Mouse (Mus musculus): Measurements from ENCODE around the gene Nckap5.
"Not testable (repeated sequence)": the region's sequence is repeated elsewhere in the genome, so short reads cannot be mapped to it uniquely, and the experiment has no call there.

Gene Nckap5

GRCm38 (mm10) chr1:126152217-126152616 lies 678.4 kb downstream of the Nckap5 start:
- DNase-seq: peak; percentile 27

- DNase-seq: no peak
Measured at GRCm38 (mm10) chr1:126149966-126150365, 680.6 kb downstream of the Nckap5 start.

DNA sequence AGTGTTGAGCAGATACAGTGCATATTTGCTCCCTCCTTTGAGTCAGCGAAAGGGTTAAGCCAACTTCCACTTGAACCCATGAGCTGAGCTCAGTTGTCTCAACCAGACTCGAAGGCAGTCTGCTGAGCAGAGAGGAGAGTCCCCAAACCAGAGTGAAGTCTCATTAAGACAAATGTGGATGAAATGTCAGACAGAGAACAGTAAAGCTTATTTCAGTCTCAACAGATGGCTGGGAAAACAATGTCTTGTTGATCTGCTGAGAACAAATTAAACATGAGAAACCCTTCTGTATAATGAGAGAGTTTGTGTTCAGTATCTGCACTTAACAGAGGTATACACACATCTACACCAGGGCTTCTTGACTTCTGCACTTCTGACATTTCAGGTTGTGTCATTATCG lies 694.9 kb downstream of the Nckap5 start:
- peak; percentile 18 for DNase-seq

DNA sequence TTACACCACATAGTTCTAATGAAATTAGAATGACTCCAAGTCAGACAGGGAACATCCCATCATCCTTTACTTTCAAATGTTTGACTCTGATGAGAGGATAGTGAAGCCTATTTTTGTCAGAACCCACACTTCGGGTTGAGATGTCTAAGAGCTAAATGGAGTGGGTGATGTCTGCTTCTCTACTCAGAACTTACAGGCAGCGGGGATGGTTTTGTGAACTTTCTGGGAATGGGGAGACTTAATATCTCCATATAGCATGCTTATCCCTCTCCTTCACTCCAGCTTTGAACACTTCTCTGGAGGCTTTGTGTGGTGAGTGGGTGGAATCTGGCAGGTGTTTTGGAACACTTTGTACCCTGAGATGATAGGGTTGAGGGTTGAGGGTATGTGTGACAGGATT lies 698.3 kb downstream of the Nckap5 start:
- DNase-seq: no peak

- no peak for DNase-seq
Measured at GRCm38 (mm10) chr1:126129129-126129528, 701.5 kb downstream of the Nckap5 start.

- no peak for DNase-seq
Measured at GRCm38 (mm10) chr1:126123111-126123510, 707.5 kb downstream of the Nckap5 start.

DNA sequence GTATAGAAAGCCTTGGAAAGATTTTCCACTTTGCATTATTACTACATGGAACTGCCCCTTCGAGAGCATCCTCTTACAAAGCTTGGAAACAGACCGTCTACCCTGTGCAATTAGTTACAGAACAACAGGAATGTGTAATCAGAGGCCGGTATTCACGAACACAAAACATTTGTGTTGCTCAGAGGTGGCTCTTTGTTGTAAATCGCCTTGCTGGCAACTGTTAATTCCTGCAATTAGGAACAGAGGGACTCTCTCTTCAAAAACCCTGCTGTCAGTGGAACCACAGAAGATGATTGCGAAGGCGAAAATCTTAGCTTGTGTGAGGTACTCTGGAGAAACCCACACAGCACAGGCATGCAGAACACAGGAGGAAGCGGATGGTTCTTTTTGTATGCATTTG lies 710.1 kb downstream of the Nckap5 start:
- DNase-seq: no peak

- no peak for DNase-seq
Measured at GRCm38 (mm10) chr1:126116034-126116433, 714.6 kb downstream of the Nckap5 start.

DNA sequence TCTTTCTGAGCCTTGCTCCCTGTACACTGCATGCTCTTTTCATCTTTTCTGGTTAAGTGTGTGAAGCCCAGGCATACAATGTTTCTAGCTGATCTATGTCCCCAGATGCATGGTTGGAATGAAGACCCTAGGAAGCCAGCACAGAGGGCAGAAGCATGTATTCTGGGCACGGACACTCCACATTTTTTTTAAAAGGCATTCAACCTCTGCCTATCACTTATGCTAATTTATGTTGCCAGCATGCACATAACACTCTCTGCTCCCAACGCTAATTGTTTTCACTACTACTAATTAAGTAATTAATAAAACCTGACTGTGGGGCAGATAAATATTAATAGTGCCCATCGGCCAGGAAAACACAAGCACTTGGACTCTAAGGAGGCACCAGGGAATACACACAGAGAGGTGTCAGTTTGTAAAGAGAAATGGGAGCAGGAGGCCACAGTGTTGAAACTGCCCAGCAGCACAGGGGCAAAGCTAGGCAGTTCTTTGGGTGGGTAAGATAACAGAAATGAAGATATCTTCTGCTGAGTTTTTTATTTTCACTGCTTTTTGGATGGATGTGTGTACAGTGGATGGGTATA lies 724.8 kb downstream of the Nckap5 start:
- no peak for DNase-seq

- DNase-seq: no peak
Measured at GRCm38 (mm10) chr1:126094346-126094745, 736.3 kb downstream of the Nckap5 start.

DNA sequence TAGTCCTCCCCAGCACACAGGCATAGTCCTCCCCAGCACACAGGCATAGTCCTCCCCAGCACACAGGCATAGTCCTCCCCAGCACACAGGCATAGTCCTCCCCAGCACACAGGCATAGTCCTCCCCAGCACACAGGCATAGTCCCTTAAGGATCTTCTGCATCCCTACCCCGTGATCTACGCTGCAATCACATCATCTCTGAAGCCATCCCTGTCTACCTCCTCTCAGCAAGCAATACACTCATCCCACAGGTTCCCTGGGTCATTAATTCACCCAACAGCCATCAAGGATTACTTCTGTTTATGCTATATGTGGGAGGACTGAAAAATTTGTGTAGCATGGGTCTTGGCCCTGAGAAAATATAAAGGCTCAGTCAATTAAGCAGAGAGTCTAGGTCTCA lies 738.6 kb downstream of the Nckap5 start:
- DNase-seq: not testable (repeated sequence)

GRCm38 (mm10) chr1:126087181-126087580 lies 743.4 kb downstream of the Nckap5 start:
- no peak for DNase-seq

DNA sequence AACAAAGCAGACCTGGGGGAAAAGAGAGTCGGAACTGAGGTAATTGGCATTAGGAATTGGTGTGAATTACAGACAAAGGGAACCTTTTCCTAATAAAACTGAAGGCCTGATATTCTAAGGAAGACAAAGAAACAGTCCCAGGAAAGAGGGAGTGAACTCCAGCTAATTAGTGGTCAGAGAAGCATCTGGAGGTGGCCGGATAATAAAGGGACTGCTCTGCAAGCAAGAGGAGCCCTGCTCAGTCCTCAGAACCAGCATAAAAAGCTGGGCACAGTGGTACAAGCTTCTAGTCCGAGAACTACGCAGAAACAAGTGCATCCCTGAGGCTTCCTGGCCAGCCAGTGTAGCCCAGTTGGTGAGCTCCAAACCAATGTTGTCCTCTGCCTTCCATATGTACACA lies 754.3 kb downstream of the Nckap5 start:
- DNase-seq: no peak

GRCm38 (mm10) chr1:126070861-126071260 lies 759.7 kb downstream of the Nckap5 start:
- DNase-seq: no peak

- DNase-seq: no peak
Measured at GRCm38 (mm10) chr1:126051491-126051890, 779.1 kb downstream of the Nckap5 start.

DNA sequence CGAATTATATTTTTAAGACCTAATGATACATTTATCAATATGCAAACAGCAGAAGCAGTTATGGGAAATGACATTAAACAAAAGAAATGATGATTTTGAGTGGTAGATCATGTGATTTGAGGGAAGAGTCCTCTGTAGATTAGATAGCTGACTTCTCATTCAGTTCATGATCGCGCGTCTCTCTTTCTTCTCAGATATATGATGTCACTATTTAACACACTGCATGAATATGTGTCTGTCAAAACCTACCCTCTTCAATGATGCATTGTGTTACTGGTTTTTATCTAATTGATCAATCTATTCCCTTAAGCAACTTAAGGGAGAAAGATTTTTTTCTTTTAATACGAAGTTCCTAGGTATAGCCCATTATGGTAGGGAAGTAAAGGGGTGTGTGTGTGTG lies 787.7 kb downstream of the Nckap5 start:
- DNase-seq: no peak

GRCm38 (mm10) chr1:126027536-126027935 lies 803.1 kb downstream of the Nckap5 start:
- no peak for DNase-seq

- DNase-seq: peak; percentile 83
Measured at GRCm38 (mm10) chr1:126024518-126024917, 806.1 kb downstream of the Nckap5 start.

- no peak for DNase-seq
Measured at GRCm38 (mm10) chr1:126022959-126023358, 807.6 kb downstream of the Nckap5 start.

- DNase-seq: not testable (repeated sequence)
Measured at GRCm38 (mm10) chr1:126018654-126019053, 811.9 kb downstream of the Nckap5 start.

- no peak for DNase-seq
Measured at GRCm38 (mm10) chr1:126011661-126012091, 818.9 kb downstream of the Nckap5 start.

- DNase-seq: no peak
Measured at GRCm38 (mm10) chr1:126007571-126007970, 823.0 kb downstream of the Nckap5 start.

GRCm38 (mm10) chr1:126005672-126006071 lies 824.9 kb downstream of the Nckap5 start:
- DNase-seq: no peak

- peak; percentile 44 for DNase-seq
Measured at GRCm38 (mm10) chr1:125996540-125996939, 834.1 kb downstream of the Nckap5 start.

DNA sequence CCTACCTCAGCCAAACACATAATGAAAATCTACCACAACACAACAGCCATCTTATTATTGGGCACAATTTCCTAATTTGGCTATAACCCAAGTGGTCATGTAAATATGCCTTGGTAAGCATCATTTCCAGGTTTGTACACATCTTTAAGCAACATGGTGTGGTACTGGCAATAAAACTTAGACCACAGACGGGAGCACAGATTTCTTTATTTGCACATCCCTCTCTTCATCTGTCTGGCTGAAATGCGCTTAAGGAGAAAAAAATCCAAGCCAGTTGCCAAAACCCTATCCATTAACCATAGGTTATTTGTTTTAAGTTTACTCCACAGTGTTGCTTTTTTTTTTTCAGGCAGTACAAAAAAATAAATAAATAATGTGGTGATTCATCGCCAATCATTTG lies 842.8 kb downstream of the Nckap5 start:
- peak; percentile 35 for DNase-seq

All from layer of hippocampus, adult 9-11 months (tissue).